Mouse (Mus musculus) cerebellum, adult 9-11 months (tissue): ENCODE measurements around the gene Rictor.
A peak's percentile ranks its signal among the peaks of the same experiment; 100 is the strongest.

Experiments used
- DNase-seq: peaks from one replicate; pipeline ENCODE4 v3.0.0; 2022

Gene Rictor

DNA sequence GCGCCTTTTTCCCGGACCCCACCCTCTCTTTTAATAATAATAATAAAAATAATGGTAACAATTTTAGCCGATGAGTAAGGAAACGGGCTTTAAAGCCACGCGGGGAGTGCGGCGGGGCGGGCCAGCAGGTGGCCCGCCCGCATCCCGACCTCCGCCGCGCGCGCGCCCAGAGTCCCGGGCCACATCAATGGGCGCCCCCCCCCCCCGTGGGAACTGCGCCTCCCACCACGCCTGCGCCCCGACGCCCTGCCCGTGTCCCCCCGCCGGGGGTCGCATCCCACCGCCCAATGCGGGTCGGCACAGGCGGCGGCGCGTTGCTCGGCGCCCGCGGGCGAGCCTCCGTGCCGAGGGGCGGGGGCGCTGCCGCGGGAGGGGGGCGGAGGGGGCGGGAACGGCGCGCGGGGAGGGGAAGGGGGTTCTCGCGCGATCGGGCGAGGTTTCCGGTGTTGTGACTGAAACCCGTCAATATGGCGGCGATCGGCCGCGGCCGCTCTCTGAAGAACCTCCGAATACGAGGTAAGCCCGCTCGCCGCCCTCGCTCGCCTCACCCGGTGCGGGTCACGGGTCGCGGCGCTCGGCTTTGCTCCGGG lies at the start of gene Rictor:
Gene Rictor, plus strand, starts transcription at position 444 of the 590 bp plus-strand sequence.
- peak; percentile 81 for DNase-seq

DNA sequence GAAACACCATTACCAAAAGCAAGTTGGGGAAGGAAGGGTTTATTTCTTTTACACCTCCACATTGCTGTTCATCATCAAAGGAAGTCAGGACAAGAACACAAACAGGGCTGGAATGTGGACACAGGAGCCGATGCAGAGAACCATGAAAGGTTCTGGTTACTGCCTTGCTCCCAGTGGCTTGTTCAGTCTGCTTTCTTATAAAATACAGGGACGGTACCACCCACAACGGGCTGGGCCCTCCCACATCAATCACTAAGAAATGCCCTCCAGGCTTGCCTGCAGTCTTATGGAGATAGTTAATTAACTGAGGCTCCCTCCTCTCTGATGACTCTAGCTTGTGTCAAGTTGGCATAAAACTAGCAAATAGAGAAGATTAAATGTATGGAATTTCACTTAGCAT lies 46.2 kb upstream of the Rictor start:
- DNase-seq = no peak

DNA sequence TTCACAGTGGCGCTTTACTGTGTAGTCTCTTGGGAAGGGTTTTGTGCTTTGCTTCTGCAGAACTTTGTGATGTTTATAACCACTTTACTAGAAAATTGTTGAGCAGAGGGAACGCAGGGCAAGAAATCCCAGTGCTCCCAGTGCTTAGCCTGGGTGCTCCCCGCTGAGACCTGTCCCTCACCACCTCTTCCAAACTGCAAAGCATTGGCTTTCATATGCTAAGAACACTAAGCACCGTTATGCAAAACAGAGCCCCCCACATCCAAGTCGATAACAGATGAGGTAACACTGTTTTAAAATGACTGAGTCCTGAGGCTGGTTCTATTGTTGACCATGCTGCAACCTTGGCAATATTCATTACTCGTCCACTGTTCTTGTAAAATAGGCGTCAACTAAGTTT lies 44.2 kb upstream of the Rictor start:
- DNase-seq = no peak

DNA sequence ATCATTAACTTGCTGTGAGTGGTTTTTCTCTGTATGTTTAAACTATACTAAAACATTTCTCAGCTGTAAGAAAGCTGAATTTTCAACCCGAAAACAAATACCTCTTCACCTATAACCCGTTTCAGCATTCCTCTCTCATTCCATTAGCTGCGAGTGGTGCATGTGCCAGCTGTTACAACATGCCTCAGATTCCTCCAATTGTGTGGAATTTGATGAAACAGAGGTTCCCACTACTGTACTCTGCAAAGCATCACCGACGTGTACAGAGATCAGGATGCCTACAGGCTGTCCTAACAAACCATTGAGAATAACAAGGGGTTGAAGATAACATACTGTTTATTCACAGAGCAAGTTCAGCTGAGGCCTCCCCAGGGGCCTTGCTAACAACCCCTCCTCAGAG lies 42.1 kb upstream of the Rictor start:
- DNase-seq = no peak

DNA sequence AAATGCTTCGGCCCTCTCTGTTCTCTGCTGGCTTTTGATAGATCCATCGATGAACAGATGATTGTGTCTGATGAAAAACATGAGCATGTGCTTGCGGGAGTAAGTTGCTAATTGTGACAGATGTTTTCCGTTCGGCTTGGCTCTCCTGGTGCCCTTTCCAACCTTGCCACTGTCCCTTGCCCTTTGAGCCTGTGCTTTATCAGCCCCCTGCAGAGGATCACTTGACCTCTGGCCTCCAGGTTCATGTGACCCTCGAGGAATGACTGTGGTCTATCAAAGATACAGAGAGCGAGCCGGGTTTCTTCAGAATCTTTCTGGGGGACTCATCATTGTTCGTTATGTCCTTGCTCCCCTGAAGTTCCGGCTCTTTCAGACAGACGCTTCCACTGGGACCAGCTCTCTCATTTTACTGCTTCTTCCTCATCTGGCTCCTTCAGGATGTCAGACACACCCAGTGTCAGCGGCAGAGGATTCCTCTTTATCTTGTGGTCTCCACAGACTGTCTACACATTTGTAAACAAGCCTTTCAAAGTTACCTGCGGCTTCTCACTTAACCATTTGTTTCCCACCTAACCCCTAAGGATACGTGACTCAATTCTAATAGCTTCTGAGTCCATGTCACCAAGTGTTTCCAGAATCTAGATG lies 39.3 kb upstream of the Rictor start:
- DNase-seq = no peak

DNA sequence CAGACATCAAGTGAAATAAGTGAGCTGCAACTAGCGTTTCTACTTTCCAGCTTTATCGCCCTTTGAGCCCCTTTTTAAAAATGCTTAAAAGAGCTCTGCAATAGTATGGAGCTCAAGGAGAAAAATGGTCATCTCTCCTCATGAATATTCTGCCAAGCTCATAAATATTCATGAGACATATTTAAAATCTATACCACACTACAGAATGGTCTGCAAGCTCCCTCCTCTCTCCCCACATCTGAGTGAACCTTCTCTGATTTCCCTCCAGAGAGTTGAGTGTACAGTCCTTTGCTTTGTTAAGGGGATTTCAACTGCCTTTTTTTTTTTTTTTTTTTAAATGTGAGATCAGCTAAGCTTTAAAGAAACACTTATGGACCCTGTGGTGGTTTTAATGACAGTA lies 29.7 kb upstream of the Rictor start:
- DNase-seq = no peak

DNA sequence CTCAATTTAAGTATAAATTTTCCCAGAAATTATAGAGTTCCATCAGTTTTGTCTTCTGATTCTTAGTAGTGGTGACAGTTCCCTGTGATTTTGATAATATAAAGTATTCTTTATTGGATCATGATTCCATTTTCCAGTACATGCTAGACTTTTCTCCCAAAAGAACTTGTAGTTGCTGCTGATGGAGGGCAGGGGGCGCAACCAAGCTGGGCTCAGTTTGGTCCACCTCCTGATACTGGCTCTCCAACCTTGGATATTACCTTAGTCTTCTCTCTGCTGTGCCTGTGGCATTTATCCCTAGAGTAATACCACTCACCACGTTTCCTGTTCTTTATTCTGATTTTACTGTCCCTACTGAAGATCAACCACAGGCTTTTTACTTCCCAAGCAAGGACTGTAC lies 6.0 kb upstream of the Rictor start:
- DNase-seq = no peak

DNA sequence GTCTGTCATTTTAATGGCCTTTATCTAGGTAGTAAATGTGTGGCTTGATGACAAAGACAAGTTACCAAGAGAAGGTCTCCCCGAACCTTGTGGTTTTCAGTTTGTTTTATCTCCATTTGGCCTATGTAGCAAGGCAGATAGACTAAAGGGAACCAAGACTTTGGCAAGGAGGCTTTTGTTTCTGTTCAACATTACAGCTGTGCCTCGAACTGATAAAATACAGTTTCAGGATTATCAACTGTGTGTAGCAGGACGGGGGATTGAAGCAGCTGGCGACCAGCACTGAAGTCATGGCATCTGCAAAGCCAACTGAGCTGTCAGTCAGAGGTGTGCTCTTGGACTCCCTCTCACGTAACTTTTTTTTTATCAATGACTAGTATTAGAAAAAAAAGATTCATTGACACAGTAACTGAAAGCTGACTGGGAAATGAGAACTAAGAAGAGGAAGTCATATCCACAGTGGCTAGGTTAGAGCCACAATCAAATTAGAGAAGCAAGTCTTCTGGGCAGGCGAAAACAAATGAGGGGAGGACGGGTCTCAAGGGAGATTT lies 2.8 kb upstream of the Rictor start:
- DNase-seq = no peak

DNA sequence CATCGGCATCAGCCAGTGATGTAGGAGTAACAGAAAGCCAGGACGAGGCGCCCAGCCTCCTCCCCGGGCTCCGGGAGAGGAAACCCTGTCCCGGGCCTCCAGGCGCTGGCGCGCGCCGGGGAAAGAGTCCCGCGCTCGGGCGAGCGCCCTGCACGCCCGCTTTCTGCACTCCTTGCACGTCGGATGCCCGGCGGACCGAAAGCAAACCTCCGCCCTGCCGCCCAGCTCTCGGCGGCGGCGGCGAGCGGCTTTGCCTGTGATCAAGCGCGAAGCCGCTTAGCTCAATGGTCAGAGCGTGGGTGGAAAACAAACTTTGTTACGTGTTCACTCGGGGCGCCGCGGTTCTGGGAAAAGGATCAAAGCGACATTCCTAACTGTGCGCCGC lies 636 bp upstream of the Rictor start:
- DNase-seq = peak; percentile 78

DNA sequence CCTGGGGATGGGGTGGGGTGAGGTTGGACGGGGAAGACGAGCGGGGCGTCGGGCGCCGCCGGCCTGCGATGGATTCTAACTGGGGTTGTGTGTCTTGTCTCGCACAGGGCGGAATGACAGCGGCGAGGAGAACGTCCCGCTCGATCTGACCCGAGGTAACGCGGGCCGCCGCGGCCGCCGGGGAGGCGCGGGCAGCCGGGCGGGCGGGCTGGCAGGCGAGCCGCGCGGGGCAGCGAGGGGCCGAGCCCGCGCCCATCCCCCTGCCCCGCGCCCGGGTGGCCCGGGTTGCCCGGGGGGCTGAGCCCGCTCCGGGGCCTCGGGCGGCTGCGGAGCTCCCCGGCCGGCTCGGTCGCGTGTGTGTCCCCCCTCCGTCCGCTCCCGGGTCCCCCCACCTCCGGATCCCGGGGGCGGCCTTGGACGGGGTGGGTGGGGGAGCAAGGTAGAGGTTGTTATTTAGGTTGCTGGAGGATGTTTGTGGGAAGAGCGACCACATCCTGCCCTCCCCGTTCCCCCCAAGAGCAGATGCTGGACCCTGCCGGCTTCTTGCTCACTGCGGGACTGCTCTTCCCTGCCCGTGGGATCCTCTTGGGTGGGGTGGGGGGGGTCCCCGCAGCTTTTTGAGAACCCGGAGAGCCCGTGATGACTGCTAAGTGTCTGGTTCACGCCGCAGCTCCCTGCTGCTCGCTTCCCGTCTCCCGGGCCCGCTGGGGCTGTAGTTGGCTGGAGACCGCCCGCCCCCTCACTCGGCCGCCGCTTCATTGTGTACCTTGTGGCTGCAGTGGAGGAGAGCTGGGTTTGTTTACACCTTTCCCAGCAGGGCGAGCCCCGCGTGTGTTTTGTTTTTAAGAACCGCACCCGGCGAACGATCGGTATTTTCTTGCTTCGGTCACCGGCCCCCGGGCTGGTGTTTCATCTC lies 605 bp downstream of the Rictor start:
- peak; percentile 65 for DNase-seq

DNA sequence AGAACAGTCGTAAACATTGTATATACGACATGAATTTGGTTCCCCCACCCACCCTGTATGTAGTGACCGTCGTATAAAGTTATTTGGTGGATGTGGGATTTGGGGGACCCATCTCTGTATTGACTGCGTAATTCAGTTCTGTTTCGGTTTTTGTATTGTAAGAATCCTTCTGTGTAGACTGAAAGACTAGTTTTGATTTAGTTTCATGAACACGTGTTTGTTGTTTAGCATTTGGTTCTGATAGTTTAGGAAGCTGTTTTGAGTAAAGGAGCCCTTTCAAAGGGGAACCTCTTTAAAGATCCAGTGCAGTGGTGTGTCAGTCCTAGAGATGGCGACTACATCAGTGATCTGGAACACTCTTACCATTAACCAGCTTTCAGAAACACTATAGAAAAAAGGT lies 1.4 kb downstream of the Rictor start:
- DNase-seq = no peak

DNA sequence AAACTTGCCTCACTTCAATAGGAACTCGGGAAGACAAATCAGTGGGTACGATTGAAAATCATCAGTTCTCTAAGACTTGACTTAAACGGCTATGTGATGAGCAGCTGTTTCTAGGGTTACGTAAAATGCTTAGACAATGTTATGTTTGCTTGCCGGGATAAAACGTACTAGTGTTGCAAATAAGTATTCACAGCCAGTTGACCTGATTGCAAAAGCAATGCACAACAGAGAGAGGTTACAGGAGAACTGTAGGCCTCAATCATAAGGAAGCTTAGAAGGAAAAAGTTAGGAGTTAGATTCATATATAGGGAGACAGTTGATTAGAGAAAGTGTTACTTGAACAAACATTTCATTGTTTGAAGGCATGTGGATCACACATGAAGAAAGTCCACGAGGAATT lies 2.2 kb downstream of the Rictor start:
- DNase-seq = no peak

DNA sequence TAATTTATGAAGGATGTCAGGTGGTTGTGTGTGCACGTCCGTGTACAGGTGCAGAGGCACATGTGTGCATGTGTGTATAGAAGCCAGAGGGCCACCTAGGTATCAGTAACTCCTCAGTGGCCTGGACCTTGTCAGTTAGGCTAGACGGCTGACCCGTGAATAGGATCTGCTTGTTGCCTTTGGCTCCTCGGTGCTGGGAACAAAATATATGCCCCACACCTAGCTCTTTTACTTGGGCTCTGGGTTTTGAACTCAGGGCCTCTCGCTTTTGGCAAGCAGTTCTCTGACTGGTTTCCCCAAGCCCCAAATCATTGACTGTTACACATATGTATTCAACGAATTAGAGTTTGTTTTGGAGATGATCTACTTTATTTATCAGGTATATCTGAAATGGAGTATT lies 3.0 kb downstream of the Rictor start:
- DNase-seq = no peak

DNA sequence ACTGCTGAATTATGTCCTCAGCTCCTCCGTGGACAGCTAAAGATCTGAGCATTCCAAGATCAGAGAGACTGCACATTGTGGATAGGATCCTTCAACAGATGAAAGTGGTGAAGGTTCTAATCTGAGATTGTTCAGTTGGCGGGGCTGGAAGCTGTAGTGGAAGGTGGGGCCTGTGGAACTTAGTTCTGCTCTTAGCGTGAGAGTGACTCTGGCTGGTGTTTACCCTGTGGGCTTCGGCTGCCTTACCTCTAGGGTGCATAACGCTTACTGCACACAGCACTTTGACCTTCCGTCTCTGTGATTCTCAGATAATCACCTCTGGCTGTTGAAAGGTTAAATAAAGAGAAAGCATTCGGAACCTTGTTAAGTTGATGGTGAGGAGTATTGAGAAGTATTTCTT lies 6.6 kb downstream of the Rictor start:
- no peak for DNase-seq

DNA sequence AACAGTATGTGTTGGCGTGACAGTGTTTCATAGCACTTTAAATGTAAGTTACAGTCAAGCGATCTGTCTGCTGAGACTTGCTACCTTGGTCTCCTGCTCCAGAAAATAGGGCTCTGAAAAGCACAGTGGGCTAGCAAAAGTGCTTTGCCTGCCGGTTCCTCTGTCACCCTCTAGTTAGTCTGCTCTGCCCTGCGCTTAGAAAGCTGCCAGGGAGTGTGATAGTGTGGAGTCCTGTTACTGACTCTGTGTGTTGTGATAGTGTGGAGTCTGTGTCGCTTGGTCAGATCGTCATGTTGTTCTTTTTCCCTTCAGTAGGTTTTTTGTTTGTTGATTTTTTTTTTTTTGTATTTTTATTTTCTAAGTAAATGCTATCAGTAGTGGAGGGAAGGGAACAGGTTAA lies 7.1 kb downstream of the Rictor start:
- DNase-seq = no peak

DNA sequence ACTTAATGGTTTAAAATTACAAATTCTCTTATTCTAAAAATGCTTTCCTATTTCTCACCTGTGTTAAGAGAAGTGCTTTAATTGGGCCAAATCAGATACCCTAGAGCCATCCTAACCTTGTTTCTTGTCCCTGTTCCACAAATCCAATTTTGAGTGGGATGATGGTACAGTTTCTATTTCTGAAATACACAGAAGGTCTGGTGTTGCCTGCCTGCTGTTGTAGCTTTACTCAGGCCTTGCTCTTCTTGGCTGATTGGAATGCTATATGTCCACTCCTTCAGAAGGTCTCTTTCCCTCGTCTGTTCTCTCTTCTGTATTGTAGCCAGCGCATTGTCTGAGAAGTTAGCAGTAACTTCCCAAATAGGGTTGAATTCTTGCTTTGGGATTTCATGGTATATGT lies 13.2 kb downstream of the Rictor start:
- no peak for DNase-seq

DNA sequence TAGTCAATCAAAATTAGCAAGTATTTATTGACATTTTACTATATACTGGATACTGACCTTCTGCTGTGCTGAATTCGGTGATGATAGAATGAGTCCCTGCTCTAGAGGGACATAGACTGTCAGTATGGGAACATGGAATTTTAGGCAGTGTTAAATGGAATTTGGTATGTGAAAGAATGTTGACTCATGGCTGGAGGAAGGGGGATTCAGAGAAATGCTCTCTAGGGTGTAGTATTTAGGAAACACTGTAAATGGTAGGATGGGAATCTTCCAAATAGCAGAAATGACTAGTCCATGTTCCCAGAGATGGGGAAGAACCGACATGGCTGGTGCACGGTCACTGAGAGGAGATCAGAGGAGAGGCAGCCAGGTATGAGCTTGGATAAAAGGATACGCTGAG lies 13.6 kb downstream of the Rictor start:
- no peak for DNase-seq

DNA sequence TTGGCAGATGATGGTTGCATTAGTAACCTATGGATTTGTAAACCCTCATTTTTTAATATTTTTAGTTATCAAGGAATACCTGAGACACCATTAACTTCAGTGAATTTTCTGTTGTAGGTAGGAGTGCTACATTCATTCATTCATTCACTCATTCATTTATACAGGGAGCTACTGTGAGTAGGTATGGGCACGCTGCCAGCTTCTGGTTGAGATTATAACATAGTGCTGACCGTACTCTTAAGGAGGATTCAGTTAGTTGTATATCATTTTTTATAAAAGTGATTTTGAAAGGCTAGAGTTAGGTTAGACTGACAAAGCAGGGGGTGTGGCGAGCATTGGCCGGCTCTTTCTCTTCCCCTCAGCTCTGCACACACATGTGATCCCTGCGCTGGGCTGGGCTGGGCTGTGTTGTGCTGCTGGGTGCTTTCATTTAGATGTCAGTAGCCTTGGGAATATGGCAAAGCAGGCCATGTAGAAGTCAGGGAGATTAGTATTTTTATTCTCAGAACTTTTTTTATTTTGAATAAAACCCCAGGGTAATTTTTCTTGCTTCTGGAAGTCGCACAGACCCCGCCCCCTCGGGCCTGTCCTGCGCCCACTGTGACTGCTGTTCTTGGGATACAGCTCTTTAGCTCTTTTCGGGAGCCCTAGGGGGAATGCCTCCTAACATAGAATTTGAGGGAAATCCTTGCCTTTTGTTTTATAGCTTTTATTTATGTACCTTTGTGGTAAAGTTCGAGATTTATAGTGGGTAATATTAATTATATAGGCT lies 14.4 kb downstream of the Rictor start:
- DNase-seq = no peak

DNA sequence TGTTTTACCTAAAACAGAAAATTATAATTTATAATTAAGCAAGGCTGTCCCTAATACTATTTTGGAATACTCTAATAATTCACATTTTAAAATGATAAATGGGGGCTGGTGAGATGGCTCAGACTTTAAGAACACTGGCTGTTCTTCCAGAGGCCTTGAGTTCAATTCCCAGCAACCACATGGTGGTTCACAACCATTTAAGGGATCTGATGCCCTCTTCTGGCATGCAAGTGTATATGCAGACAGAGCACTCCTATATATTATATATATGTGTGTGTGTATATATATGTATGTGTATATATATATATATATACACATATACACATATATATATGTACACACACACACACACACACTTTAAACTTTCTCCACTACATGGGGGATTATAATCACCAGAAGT lies 15.2 kb downstream of the Rictor start:
- DNase-seq = no peak

DNA sequence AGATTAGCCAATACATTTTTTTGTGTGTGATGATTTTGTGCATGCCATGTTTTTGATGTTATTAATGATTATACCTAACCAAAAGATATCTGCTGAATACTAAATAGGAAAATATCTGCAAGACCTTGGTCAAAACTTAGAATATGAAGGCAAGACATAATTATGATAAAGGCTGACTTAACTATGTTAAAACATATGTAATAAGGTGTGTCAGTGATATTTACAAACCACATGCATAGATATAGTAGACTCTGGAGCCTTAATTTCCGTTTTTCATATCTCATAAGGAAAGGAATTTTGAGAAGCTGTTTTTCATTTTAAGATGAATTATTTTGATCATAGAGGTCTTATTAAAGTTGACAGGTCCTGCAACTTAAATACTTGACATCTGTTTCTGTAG lies 16.3 kb downstream of the Rictor start:
- DNase-seq = no peak

DNA sequence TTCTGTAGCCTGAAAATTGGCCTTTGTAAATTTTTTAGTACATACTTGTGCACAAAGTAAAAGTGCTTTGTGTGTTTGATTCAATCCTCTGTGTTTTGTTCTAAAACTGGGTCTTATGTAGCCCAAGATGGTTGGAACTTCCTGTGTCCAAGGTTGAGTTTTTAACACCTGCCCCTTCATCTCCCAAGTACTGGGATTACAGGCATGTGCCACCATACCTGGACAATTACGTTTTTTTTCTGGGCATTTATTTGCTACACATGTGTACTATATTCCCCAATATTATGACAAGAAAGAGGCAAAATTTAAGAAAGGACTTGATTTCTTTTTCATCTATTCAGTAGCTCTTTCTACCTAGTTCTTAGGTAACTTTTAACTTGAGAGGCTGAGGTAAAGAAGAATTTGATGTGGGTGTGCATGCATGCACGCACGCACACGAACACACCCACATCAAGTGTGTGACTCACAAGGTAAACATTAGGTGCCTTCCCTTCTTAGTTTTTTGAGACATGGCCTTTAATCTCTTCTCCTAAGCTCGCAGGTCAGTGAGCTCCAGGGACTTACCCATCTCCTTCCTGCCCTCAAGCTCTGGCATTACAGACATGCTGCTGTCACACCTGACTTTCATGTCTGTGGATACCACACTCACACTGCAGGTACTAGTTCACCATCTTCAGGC lies 18.1 kb downstream of the Rictor start:
- DNase-seq = no peak

DNA sequence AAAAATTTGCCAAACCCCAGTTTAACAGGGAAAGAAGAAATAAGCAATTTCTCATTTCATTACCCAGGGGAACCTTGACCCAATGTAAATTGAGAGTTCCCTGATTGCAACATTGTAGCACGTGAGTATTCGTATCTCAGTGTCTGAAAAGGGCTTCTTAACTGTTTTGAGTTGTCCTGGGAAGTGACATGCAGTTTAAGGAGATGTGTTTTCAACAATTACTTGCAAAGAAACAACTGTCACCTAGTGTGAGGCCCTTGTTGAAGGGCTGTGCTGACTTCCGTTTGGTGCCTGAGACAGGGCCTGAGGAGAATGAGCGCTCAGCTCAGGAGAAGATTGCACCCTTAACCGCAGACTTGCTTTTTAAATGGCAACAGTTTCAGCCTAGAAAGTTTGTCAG lies 24.9 kb downstream of the Rictor start:
- no peak for DNase-seq

DNA sequence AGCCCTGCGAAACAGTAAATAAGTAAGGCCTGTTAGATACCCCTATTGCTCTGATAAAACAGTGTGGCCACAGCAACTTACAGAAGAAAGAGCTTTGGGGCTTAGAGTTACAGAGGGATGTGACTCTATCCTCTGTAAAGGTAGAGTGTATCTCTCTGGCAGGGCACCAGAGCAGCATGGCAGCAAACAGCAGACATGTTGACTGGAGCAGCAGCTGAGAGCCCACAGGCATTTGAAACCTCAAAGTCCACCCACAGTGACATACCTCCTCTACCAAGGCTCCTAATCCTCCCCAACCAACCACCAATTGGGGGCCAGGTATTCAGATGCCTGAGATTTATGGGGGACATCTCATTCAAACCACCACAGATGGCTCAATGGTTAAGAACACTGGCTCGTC lies 31.0 kb downstream of the Rictor start:
- DNase-seq = no peak
